Mouse (Mus musculus): ENCODE results near the gene Pigb. TPM values are rescaled to one million over a fixed set of nuclear protein-coding genes. Genes with fewer than 3 reads are reported as not detected.

Gene Pigb
- polyA plus RNA-seq, 1 experiment from 2014 or later, result 12.7 TPM

DNA sequence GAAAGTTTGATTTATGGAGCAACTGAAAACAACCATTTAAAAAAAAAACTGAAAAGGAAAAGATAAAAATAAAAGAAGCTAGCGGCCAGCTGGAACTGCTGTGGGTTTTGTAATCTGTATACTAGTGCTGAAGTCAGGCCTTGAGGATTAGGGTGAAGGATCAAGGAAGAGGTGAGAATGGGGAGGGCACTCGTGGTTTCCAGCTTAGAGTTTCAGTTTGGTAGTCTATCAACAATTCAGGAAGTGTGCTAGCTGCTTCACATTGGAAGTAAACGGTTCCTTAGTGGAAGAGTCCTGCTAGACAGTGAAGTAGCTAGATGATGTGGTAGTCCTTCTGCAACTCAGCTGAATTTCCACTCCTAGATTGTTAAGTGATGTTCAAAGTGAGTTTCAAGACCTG is 31.8 kb downstream of the Pigb start:
- no peak overlapping the region for H3K9ac ChIP-seq
- no peaks in the 10 kb centered on the region for H3K4me1 ChIP-seq
- no peak overlapping the region for H3K4me3 ChIP-seq
- no peaks in the 10 kb centered on the region for H3K27me3 ChIP-seq
- no peaks in the 10 kb centered on the region for H3K9me3 ChIP-seq
- peaks cover 15% of the 10 kb centered on the region for H3K36me3 ChIP-seq
- no peak for ATAC-seq (ENCODE audit: borderline replicate concordance, extremely low read depth, low FRiP score, low TSS enrichment)
- 49% methylated on average over 3 of the region's 3 CpGs for whole genome bisulfite sequencing
- no peak overlapping the region for H3K4me2 ChIP-seq
- no peak overlapping the region for H3K27ac ChIP-seq

- ATAC-seq (ENCODE audit: borderline replicate concordance, extremely low read depth, low FRiP score, low TSS enrichment), result no peak
- 89% methylated on average over 3 of the region's 3 CpGs for WGBS
- Histone ChIP-seq H3K36me3 (peaks cover 3% of the 10 kb centered on the region; the same call in 1 of the 2 replicates), H3K4me3 (no peak overlapping the region), H3K9ac (no peak overlapping the region), H3K27ac (no peak overlapping the region), H3K4me1 (no peaks in the 10 kb centered on the region), H3K9me3 (no peaks in the 10 kb centered on the region), H3K4me2 (no peak overlapping the region), H3K27me3 (no peaks in the 10 kb centered on the region)
Observed at GRCm38 (mm10) chr9:73006175-73006574, 34.0 kb downstream of the Pigb start.

DNA sequence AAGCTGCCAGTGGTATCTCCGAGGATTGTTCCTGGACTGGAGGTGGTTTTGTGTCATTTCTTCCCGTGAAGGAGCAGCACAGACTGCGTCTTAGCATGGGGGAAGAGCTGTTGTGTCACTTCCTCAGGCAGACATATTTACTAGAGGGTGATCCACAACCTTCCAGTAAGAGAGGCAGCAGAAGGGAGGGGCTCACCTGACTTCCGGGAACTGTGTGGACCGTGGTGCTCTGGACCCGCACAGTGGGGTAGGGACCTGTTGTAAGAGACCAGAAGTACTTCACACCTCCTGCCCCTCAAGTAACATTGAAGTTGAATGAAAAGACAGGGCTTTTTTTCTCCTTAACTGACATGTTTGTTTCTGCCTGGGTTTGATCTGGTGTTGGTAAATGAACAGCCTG is 35.1 kb downstream of the Pigb start:
- 81% methylated on average over 6 of the region's 6 CpGs for WGBS
- Histone ChIP-seq H3K4me2 (no peak overlapping the region), H3K36me3 (no peaks in the 10 kb centered on the region), H3K4me1 (no peaks in the 10 kb centered on the region), H3K27ac (no peak overlapping the region), H3K9ac (no peak overlapping the region), H3K27me3 (no peaks in the 10 kb centered on the region), H3K9me3 (no peaks in the 10 kb centered on the region), H3K4me3 (no peak overlapping the region)
- no peak for ATAC-seq (ENCODE audit: borderline replicate concordance, extremely low read depth, low FRiP score, low TSS enrichment)

GRCm38 (mm10) chr9:73004076-73004475 is 36.1 kb downstream of the Pigb start:
- no peak overlapping the region for H3K4me3 ChIP-seq
- H3K9ac ChIP-seq, result no peak overlapping the region
- no peaks in the 10 kb centered on the region for H3K4me1 ChIP-seq
- H3K27me3 ChIP-seq, result no peaks in the 10 kb centered on the region
- no peaks in the 10 kb centered on the region for H3K36me3 ChIP-seq
- H3K4me2 ChIP-seq, result no peak overlapping the region
- no peak overlapping the region for H3K27ac ChIP-seq
- no peaks in the 10 kb centered on the region for H3K9me3 ChIP-seq
- no peak for ATAC-seq (ENCODE audit: borderline replicate concordance, extremely low read depth, low FRiP score, low TSS enrichment)
- WGBS, result 73% methylated on average over 8 of the region's 8 CpGs

DNA sequence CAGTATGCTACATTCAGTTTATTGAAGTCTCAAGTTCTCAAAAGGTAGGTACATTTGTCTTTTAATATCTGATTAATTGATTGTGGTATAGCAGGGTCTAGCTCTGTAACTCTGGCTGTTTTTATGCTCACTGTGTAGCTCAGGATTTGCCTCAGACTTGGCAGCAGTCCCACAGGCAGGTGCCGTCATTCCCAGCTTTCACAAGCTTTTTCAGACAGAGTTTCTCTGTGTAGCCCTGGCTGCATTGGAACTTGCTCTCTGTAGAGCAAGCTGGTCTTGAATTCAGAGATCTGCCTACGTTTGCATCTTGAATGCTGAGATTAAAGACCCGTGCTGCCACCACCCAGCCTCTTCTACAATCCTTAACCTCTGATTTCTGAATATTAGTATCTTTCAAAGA is 38.0 kb downstream of the Pigb start:
- Histone ChIP-seq H3K4me2 (no peak overlapping the region), H3K27me3 (no peaks in the 10 kb centered on the region), H3K4me1 (no peaks in the 10 kb centered on the region), H3K9me3 (no peaks in the 10 kb centered on the region), H3K36me3 (no peaks in the 10 kb centered on the region), H3K9ac (no peak overlapping the region), H3K27ac (no peak overlapping the region), H3K4me3 (no peak overlapping the region)
- no peak for ATAC-seq (ENCODE audit: borderline replicate concordance, extremely low read depth, low FRiP score, low TSS enrichment)
- WGBS, result 52% methylated on average over 3 of the region's 3 CpGs

GRCm38 (mm10) chr9:73001314-73002011 is 38.7 kb downstream of the Pigb start:
- no peak overlapping the region for H3K4me3 ChIP-seq
- no peaks in the 10 kb centered on the region for H3K4me1 ChIP-seq
- 84% methylated on average over 13 of the region's 13 CpGs for WGBS
- no peak overlapping the region for H3K27ac ChIP-seq
- H3K27me3 ChIP-seq, result no peaks in the 10 kb centered on the region
- no peak overlapping the region for H3K4me2 ChIP-seq
- no peak overlapping the region for H3K9ac ChIP-seq
- ATAC-seq (ENCODE audit: borderline replicate concordance, extremely low read depth, low FRiP score, low TSS enrichment), result no peak
- H3K36me3 ChIP-seq, result no peaks in the 10 kb centered on the region
- H3K9me3 ChIP-seq, result no peaks in the 10 kb centered on the region

DNA sequence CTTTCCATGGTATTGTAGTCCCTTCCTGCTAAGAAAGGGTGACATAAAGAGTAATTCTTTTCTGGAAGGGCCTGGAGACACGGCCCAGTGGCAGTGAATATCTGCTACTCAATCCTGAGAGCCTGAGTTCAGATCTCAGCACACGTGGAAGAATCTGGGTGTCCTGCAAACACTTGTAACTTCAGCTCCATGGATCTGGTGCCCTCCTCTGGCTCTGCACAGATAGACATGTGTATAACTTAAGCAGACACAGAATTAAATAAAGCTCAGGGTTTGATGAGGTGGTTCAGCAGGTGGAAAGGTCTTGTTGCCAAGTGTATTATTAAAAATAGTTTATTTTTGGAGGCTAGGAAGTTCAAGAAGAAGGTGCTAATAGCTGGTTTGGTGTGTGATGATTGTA is 39.7 kb downstream of the Pigb start:
- no peaks in the 10 kb centered on the region for H3K4me1 ChIP-seq
- ATAC-seq (ENCODE audit: borderline replicate concordance, extremely low read depth, low FRiP score, low TSS enrichment), result no peak
- no peak overlapping the region for H3K9ac ChIP-seq
- no peaks in the 10 kb centered on the region for H3K9me3 ChIP-seq
- no peak overlapping the region for H3K27ac ChIP-seq
- H3K36me3 ChIP-seq, result no peaks in the 10 kb centered on the region
- H3K4me3 ChIP-seq, result no peak overlapping the region
- H3K4me2 ChIP-seq, result no peak overlapping the region
- 58% methylated on average over 2 of the region's 2 CpGs for WGBS
- no peaks in the 10 kb centered on the region for H3K27me3 ChIP-seq

- Histone ChIP-seq H3K4me3 (no peak overlapping the region), H3K4me1 (no peaks in the 10 kb centered on the region), H3K9me3 (no peaks in the 10 kb centered on the region), H3K27ac (no peak overlapping the region), H3K27me3 (no peaks in the 10 kb centered on the region), H3K4me2 (no peak overlapping the region), H3K9ac (no peak overlapping the region), H3K36me3 (no peaks in the 10 kb centered on the region)
- ATAC-seq (ENCODE audit: borderline replicate concordance, extremely low read depth, low FRiP score, low TSS enrichment), result no peak
- 66% methylated on average over 7 of the region's 7 CpGs for whole genome bisulfite sequencing
Observed at GRCm38 (mm10) chr9:72996806-72997205, 43.4 kb downstream of the Pigb start.

- H3K4me3 ChIP-seq, result no peak overlapping the region
- no peaks in the 10 kb centered on the region for H3K9me3 ChIP-seq
- H3K36me3 ChIP-seq, result no peaks in the 10 kb centered on the region
- ATAC-seq (ENCODE audit: borderline replicate concordance, extremely low read depth, low FRiP score, low TSS enrichment), result no peak
- no peak overlapping the region for H3K4me2 ChIP-seq
- no peaks in the 10 kb centered on the region for H3K27me3 ChIP-seq
- no peak overlapping the region for H3K27ac ChIP-seq
- H3K4me1 ChIP-seq, result no peaks in the 10 kb centered on the region
- no peak overlapping the region for H3K9ac ChIP-seq
Observed at GRCm38 (mm10) chr9:72996167-72996566, 44.0 kb downstream of the Pigb start.

DNA sequence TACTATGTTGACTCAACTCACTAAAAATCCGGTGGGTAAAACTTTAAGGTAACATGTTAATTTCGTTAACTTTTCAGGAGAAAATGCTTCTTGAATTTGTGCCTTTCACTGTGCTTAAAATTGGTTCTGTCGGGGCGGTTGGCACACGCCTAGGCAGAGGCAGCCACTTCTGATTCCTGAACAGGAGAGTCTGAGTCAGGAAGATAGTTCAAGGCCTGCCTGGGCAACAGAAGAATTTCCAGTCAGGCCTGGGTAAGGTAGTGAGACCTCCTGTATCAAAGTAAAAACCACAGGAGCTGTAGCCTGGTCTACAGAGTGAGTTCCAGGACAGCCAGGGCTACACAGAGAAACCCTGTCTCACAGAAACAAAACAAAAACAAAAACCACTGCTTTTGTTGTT is 47.6 kb downstream of the Pigb start:
- Histone ChIP-seq H3K36me3 (no peaks in the 10 kb centered on the region), H3K27ac (no peak overlapping the region), H3K27me3 (no peaks in the 10 kb centered on the region), H3K4me2 (no peak overlapping the region), H3K4me3 (no peak overlapping the region), H3K9me3 (no peaks in the 10 kb centered on the region), H3K9ac (no peak overlapping the region), H3K4me1 (no peaks in the 10 kb centered on the region)
- WGBS, result 81% methylated on average over 5 of the region's 5 CpGs
- ATAC-seq (ENCODE audit: borderline replicate concordance, extremely low read depth, low FRiP score, low TSS enrichment), result no peak

GRCm38 (mm10) chr9:72991420-72991819 is 48.8 kb downstream of the Pigb start:
- 91% methylated on average over 2 of the region's 2 CpGs for whole genome bisulfite sequencing
- H3K4me2 ChIP-seq, result no peak overlapping the region

GRCm38 (mm10) chr9:72988706-72989105 is 51.5 kb downstream of the Pigb start:
- WGBS, result 81% methylated on average over 5 of the region's 5 CpGs
- H3K27me3 ChIP-seq, result no peaks in the 10 kb centered on the region
- no peak overlapping the region for H3K27ac ChIP-seq
- no peak overlapping the region for H3K4me3 ChIP-seq
- H3K9ac ChIP-seq, result no peak overlapping the region
- ATAC-seq (ENCODE audit: borderline replicate concordance, extremely low read depth, low FRiP score, low TSS enrichment), result no peak
- H3K9me3 ChIP-seq, result no peaks in the 10 kb centered on the region
- no peaks in the 10 kb centered on the region for H3K36me3 ChIP-seq
- no peak overlapping the region for H3K4me2 ChIP-seq
- peaks cover 14% of the 10 kb centered on the region for H3K4me1 ChIP-seq

More at GRCm38 (mm10) chr9:72991420-72991819, 48.8 kb downstream of the Pigb start:
- no peak overlapping the region for H3K27ac ChIP-seq
- H3K27me3 ChIP-seq, result no peaks in the 10 kb centered on the region
- H3K4me1 ChIP-seq, result peaks cover 2% of the 10 kb centered on the region; the same call in 1 of the 2 replicates
- H3K9ac ChIP-seq, result no peak overlapping the region
- no peaks in the 10 kb centered on the region for H3K9me3 ChIP-seq
- no peaks in the 10 kb centered on the region for H3K36me3 ChIP-seq
- no peak for ATAC-seq (ENCODE audit: borderline replicate concordance, extremely low read depth, low FRiP score, low TSS enrichment)
- H3K4me3 ChIP-seq, result no peak overlapping the region

GRCm38 (mm10) chr9:72987703-72988102 is 52.5 kb downstream of the Pigb start:
- peaks cover 14% of the 10 kb centered on the region for H3K4me1 ChIP-seq
- H3K36me3 ChIP-seq, result no peaks in the 10 kb centered on the region
- H3K9me3 ChIP-seq, result no peaks in the 10 kb centered on the region
- no peak overlapping the region for H3K9ac ChIP-seq
- ATAC-seq (ENCODE audit: borderline replicate concordance, extremely low read depth, low FRiP score, low TSS enrichment), result no peak
- no peak overlapping the region for H3K4me3 ChIP-seq
- H3K27ac ChIP-seq, result no peak overlapping the region
- no peak overlapping the region for H3K4me2 ChIP-seq
- no peaks in the 10 kb centered on the region for H3K27me3 ChIP-seq
- 67% methylated on average over 3 of the region's 3 CpGs for WGBS

All from lung, embryonic 15.5 days (tissue).